Mouse (Mus musculus): ENCODE measurements around the gene 2010111I01Rik. TPM values are rescaled to one million over a fixed set of nuclear protein-coding genes. Genes with fewer than 3 reads are reported as not detected.

2010111I01Rik gene
- polyA plus RNA-seq, 1 experiment from 2014 or later: 197 TPM

- H3K4me2 ChIP-seq (replicated peaks): no peak overlapping the region
- no peak overlapping the region for H3K4me3 ChIP-seq (replicated peaks)
- no peaks in the 10 kb centered on the region for H3K27me3 ChIP-seq
- H3K36me3 ChIP-seq: no peaks in the 10 kb centered on the region
- no peak overlapping the region for H3K27ac ChIP-seq (replicated peaks)
- WGBS: 91% methylated on average over 7 of the region's 7 CpGs
- peaks cover 17% of the 10 kb centered on the region for H3K4me1 ChIP-seq
- H3K9ac ChIP-seq: no peak overlapping the region
- H3K9me3 ChIP-seq (replicated peaks): no peaks in the 10 kb centered on the region
- ATAC-seq (ENCODE audit: insufficient number of reproducible peaks, low FRiP score, low TSS enrichment, low read depth): no peak
Measured at GRCm38 (mm10) chr13:63319814-63320213, 355.1 kb downstream of the 2010111I01Rik start.

- Histone ChIP-seq H3K9me3 (replicated peaks) (no peaks in the 10 kb centered on the region), H3K27ac (replicated peaks) (no peak overlapping the region), H3K36me3 (no peaks in the 10 kb centered on the region), H3K9ac (no peak overlapping the region), H3K27me3 (no peaks in the 10 kb centered on the region), H3K4me2 (replicated peaks) (no peak overlapping the region), H3K4me1 (peaks cover 24% of the 10 kb centered on the region), H3K4me3 (replicated peaks) (no peak overlapping the region)
- 55% methylated on average over 5 of the region's 5 CpGs for WGBS
- ATAC-seq (ENCODE audit: insufficient number of reproducible peaks, low FRiP score, low TSS enrichment, low read depth): no peak
Measured at GRCm38 (mm10) chr13:63321689-63322088, 357.0 kb downstream of the 2010111I01Rik start.

DNA sequence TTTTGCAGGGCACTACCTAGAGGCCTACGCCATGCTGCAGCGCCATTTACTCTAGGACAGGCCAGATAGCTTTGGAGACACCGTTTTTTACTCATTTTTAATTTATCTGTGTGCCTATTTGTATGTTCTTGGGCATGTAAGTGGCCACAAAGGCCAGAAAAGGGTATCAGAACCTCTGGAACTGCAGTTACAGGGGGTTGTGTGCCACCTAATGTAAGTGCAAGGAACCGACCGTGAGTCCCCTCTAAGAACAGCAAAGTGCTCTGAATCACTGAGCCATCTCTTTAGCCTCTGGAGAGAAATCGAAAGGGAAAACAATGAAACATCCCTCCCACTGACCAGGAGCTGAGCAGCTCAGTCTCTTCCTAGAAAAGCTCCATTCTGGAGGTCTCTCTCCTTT, 358.1 kb downstream of the 2010111I01Rik start:
- no peak overlapping the region for H3K4me3 ChIP-seq (replicated peaks)
- no peaks in the 10 kb centered on the region for H3K36me3 ChIP-seq
- no peak overlapping the region for H3K4me2 ChIP-seq (replicated peaks)
- H3K9ac ChIP-seq: no peak overlapping the region
- no peak overlapping the region for H3K27ac ChIP-seq (replicated peaks)
- peaks cover 24% of the 10 kb centered on the region for H3K4me1 ChIP-seq
- no peaks in the 10 kb centered on the region for H3K27me3 ChIP-seq
- no peak for ATAC-seq (ENCODE audit: insufficient number of reproducible peaks, low FRiP score, low TSS enrichment, low read depth)
- no peaks in the 10 kb centered on the region for H3K9me3 ChIP-seq (replicated peaks)
- 85% methylated on average over 6 of the region's 6 CpGs for WGBS

DNA sequence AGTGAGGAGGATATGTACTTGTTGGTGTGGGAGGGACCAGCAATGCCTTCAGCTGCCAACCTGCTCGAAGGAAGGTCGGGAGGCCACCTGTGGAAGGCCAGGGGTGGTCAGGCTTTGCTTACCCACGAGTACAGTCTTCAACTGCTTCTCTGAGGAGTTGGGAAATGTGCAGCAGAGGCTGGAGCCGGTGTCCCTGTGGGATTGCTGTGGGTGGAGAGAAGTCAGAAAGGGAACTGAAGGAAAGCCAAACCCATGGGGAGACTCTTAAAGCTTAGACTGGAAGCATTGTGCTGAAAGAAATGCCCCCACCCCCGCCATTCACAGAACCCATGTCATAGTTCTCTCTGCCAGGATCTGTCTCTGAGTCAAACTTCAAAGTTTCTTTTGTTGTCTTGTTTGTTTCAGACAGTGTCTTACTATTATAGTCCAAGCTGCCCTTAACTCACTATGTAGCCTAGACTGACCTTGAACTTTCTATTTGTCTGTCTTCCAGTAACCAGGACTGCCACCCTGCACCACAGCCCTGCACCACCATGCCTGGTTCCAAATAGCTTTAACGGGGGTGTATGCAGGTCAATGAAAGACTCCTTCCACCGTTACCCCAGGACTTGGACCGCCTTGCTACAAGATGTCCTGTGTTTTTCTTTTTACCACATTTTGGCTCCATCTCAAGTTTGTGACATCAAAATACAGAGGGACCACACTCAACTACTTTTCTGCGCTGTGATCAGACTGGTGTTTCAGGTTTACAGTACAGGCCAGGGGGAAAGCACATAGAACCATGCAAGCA, 358.8 kb downstream of the 2010111I01Rik start:
- Histone ChIP-seq H3K4me1 (peaks cover 24% of the 10 kb centered on the region), H3K27ac (replicated peaks) (peak overlapping the region; percentile 12; the same call in 1 of the 2 replicates), H3K4me2 (replicated peaks) (no peak overlapping the region), H3K9me3 (replicated peaks) (no peaks in the 10 kb centered on the region), H3K4me3 (replicated peaks) (no peak overlapping the region), H3K27me3 (no peaks in the 10 kb centered on the region), H3K36me3 (no peaks in the 10 kb centered on the region), H3K9ac (no peak overlapping the region)
- 63% methylated on average over 9 of the region's 9 CpGs for WGBS
- no peak for ATAC-seq (ENCODE audit: insufficient number of reproducible peaks, low FRiP score, low TSS enrichment, low read depth)

DNA sequence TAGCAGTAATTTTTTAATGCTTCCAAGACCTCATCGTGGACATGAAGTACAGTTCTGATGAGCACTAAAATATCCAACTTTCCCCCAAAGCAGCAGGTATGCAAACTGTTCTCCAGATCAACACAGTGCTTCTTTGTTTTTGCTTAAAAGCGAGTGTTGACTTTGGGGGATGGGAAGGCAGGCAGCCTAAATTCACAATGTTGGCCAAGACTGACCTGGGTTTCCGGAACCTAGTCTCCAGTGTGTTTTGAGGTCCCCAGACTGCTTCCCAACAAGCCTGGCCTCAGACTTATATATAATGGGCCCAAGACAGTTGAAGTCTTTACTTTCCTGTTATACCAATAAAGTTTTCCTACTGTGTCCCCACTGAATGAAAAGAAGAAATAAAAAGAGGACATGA, 359.6 kb downstream of the 2010111I01Rik start:
- Histone ChIP-seq H3K9ac (no peak overlapping the region), H3K27me3 (no peaks in the 10 kb centered on the region), H3K4me1 (peaks cover 26% of the 10 kb centered on the region), H3K9me3 (replicated peaks) (no peaks in the 10 kb centered on the region), H3K4me2 (replicated peaks) (no peak overlapping the region), H3K4me3 (replicated peaks) (no peak overlapping the region), H3K36me3 (no peaks in the 10 kb centered on the region), H3K27ac (replicated peaks) (peak overlapping the region; percentile 71; the same call in 1 of the 2 replicates)
- WGBS: 46% methylated on average over 3 of the region's 3 CpGs
- ATAC-seq (ENCODE audit: insufficient number of reproducible peaks, low FRiP score, low TSS enrichment, low read depth): no peak

GRCm38 (mm10) chr13:63324978-63325848, 360.5 kb downstream of the 2010111I01Rik start:
- Histone ChIP-seq H3K4me1 (peaks cover 35% of the 10 kb centered on the region), H3K9ac (no peak overlapping the region), H3K9me3 (replicated peaks) (no peaks in the 10 kb centered on the region), H3K27ac (replicated peaks) (peak overlapping the region; percentile 71), H3K4me3 (replicated peaks) (no peak overlapping the region), H3K36me3 (no peaks in the 10 kb centered on the region), H3K27me3 (no peaks in the 10 kb centered on the region), H3K4me2 (replicated peaks) (no peak overlapping the region)
- 59% methylated on average over 10 of the region's 10 CpGs for WGBS
- ATAC-seq (ENCODE audit: insufficient number of reproducible peaks, low FRiP score, low TSS enrichment, low read depth): no peak

DNA sequence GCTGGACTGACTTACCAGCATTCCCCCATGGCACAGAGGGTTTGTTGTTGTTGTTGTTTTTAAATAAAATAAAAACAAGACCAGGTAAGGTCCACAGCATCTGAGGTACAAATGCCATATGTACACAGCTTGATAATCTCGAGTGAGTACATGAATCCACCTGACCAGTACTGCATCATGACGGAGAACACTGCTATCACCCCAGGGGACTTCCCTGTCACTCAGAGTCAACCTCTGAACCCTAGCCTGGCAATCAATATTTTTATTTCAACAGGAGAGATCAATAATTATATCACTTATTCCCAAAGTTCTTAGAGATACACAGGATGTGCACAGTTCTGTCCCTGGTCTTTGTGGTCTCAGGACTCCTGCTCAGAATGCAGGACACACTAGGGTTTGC, 361.3 kb downstream of the 2010111I01Rik start:
- Histone ChIP-seq H3K9ac (no peak overlapping the region), H3K4me3 (replicated peaks) (no peak overlapping the region), H3K27me3 (no peaks in the 10 kb centered on the region), H3K9me3 (replicated peaks) (no peaks in the 10 kb centered on the region), H3K36me3 (no peaks in the 10 kb centered on the region), H3K4me2 (replicated peaks) (no peak overlapping the region), H3K27ac (replicated peaks) (no peak overlapping the region), H3K4me1 (peaks cover 42% of the 10 kb centered on the region)
- no peak for ATAC-seq (ENCODE audit: insufficient number of reproducible peaks, low FRiP score, low TSS enrichment, low read depth)
- WGBS: 77% methylated on average over 2 of the region's 2 CpGs

GRCm38 (mm10) chr13:63330236-63330860, 365.7 kb downstream of the 2010111I01Rik start:
- Histone ChIP-seq H3K36me3 (no peaks in the 10 kb centered on the region), H3K4me2 (replicated peaks) (0 out of 2 replicates have a peak overlapping the region, but pooled peaks have one; percentile 9), H3K9ac (no peak overlapping the region), H3K27me3 (no peaks in the 10 kb centered on the region), H3K4me1 (peaks cover 36% of the 10 kb centered on the region), H3K4me3 (replicated peaks) (no peak overlapping the region), H3K27ac (replicated peaks) (peak overlapping the region; percentile 70), H3K9me3 (replicated peaks) (no peaks in the 10 kb centered on the region)
- no peak for ATAC-seq (ENCODE audit: insufficient number of reproducible peaks, low FRiP score, low TSS enrichment, low read depth)
- 34% methylated on average over 9 of the region's 9 CpGs for WGBS

DNA sequence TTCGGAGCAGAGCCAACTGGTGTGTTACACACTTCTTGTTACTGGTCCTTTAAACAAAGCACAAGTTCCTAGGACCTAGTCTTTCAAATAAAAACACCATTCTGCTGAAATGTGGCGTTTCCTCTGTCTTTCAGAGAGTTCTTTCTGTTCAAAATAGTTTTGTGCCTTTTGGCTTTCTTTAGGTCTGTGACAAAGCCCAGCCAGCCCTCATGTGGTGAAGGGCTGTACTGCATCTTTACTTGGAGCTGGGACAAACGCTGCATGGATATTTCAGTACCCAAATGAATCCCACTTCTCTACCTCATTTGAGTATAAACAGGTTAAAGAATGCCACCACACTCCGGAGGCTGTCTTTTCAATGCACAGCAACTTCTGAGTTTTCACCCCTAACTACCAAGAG, 366.7 kb downstream of the 2010111I01Rik start:
- Histone ChIP-seq H3K4me1 (peaks cover 42% of the 10 kb centered on the region), H3K9ac (no peak overlapping the region), H3K9me3 (replicated peaks) (no peaks in the 10 kb centered on the region), H3K4me3 (replicated peaks) (no peak overlapping the region), H3K4me2 (replicated peaks) (no peak overlapping the region), H3K36me3 (no peaks in the 10 kb centered on the region), H3K27me3 (no peaks in the 10 kb centered on the region), H3K27ac (replicated peaks) (no peak overlapping the region; the same call in 1 of the 2 replicates)
- 42% methylated on average over 4 of the region's 4 CpGs for WGBS
- no peak for ATAC-seq (ENCODE audit: insufficient number of reproducible peaks, low FRiP score, low TSS enrichment, low read depth)

- Histone ChIP-seq H3K4me1 (peaks cover 55% of the 10 kb centered on the region), H3K27ac (replicated peaks) (no peak overlapping the region; the same call in 1 of the 2 replicates), H3K27me3 (no peaks in the 10 kb centered on the region), H3K9me3 (replicated peaks) (no peaks in the 10 kb centered on the region), H3K4me2 (replicated peaks) (no peak overlapping the region), H3K36me3 (no peaks in the 10 kb centered on the region), H3K4me3 (replicated peaks) (no peak overlapping the region), H3K9ac (no peak overlapping the region)
- ATAC-seq (ENCODE audit: insufficient number of reproducible peaks, low FRiP score, low TSS enrichment, low read depth): no peak
- WGBS: 27% methylated on average over 4 of the region's 4 CpGs
Measured at GRCm38 (mm10) chr13:63332576-63333300, 368.0 kb downstream of the 2010111I01Rik start.
